Mouse (Mus musculus) mouse trophoblast stem cell (cell line): ENCODE results near the gene Disp3.

Experiments used
- in situ Hi-C, 2 experiments: fragments of 300-500 bp; cut with MseI, MboI; formaldehyde crosslinking; loops; 2 replicates in 1 of 2; 3 replicates in 1 of 2; pipeline ENCODE4 v1.15.1; 2025

Disp3 gene

GRCm38 (mm10) chr4:148291080-148291479, 3.3 kb upstream of the Disp3 start:
- in situ Hi-C loops, result no loop called here

- in situ Hi-C loops, result no loop called here
Measured at GRCm38 (mm10) chr4:148288055-148288549, 337 bp upstream of the Disp3 start.

- in situ Hi-C loops, result no loop called here
Measured at GRCm38 (mm10) chr4:148287041-148287440, 724 bp downstream of the Disp3 start.

- in situ Hi-C loops, result no loop called here
Measured at GRCm38 (mm10) chr4:148286226-148287031, 1.3 kb downstream of the Disp3 start.

GRCm38 (mm10) chr4:148284219-148284618, 3.5 kb downstream of the Disp3 start:
- in situ Hi-C loops, result no loop called here

GRCm38 (mm10) chr4:148276816-148277491, 10.8 kb downstream of the Disp3 start:
- in situ Hi-C loops, result no loop called here

GRCm38 (mm10) chr4:148274671-148275070, 13.1 kb downstream of the Disp3 start:
- in situ Hi-C loops, result no loop called here

- in situ Hi-C loops, result no loop called here
Measured at GRCm38 (mm10) chr4:148273229-148273628, 14.5 kb downstream of the Disp3 start.

GRCm38 (mm10) chr4:148271656-148272055, 16.1 kb downstream of the Disp3 start:
- in situ Hi-C loops, result no loop called here

- in situ Hi-C loops, result no loop called here
Measured at GRCm38 (mm10) chr4:148266973-148267507, 20.7 kb downstream of the Disp3 start.

- in situ Hi-C loops, result no loop called here
Measured at GRCm38 (mm10) chr4:148259941-148260340, 27.8 kb downstream of the Disp3 start.

- in situ Hi-C loops, result no loop called here
Measured at GRCm38 (mm10) chr4:148249341-148249740, 38.4 kb downstream of the Disp3 start.

- in situ Hi-C loops, result no loop called here
Measured at GRCm38 (mm10) chr4:148240387-148240786, 47.4 kb downstream of the Disp3 start.

- in situ Hi-C loops, result no loop called here
Measured at GRCm38 (mm10) chr4:148239474-148240130, 48.2 kb downstream of the Disp3 start.

- in situ Hi-C loops, result no loop called here
Measured at GRCm38 (mm10) chr4:148238919-148239318, 48.8 kb downstream of the Disp3 start.

GRCm38 (mm10) chr4:148238218-148238617, 49.5 kb downstream of the Disp3 start:
- in situ Hi-C loops, result no loop called here

- in situ Hi-C loops, result no loop called here
Measured at GRCm38 (mm10) chr4:148236664-148237063, 51.1 kb downstream of the Disp3 start.

GRCm38 (mm10) chr4:148233061-148233460, 54.7 kb downstream of the Disp3 start:
- in situ Hi-C loops, result no loop called here

GRCm38 (mm10) chr4:148232615-148233014, 55.1 kb downstream of the Disp3 start:
- in situ Hi-C loops, result no loop called here

- in situ Hi-C loops, result no loop called here
Measured at GRCm38 (mm10) chr4:148232124-148232523, 55.6 kb downstream of the Disp3 start.

- in situ Hi-C loops, result no loop called here
Measured at GRCm38 (mm10) chr4:148229646-148230045, 58.1 kb downstream of the Disp3 start.

- in situ Hi-C loops, result no loop called here
Measured at GRCm38 (mm10) chr4:148222983-148223382, 64.8 kb downstream of the Disp3 start.
